Mouse (Mus musculus) CD4-positive, CD25-positive, alpha-beta regulatory T cell (primary cell): ENCODE data around the gene Gse1. TPM values are rescaled to one million over a fixed set of nuclear protein-coding genes. Genes with fewer than 3 reads are reported as not detected.

Experiments used
- polyA plus RNA-seq: library from polyadenylated mRNA; unstranded; fragments of 100-300 nt; shearing (Covaris generic); gene quantifications from one replicate; pipeline ENCODE4 v1.2.1, GENCODE M21; 2017

Gene Gse1
- polyA plus RNA-seq, result 19.5 TPM

DNA sequence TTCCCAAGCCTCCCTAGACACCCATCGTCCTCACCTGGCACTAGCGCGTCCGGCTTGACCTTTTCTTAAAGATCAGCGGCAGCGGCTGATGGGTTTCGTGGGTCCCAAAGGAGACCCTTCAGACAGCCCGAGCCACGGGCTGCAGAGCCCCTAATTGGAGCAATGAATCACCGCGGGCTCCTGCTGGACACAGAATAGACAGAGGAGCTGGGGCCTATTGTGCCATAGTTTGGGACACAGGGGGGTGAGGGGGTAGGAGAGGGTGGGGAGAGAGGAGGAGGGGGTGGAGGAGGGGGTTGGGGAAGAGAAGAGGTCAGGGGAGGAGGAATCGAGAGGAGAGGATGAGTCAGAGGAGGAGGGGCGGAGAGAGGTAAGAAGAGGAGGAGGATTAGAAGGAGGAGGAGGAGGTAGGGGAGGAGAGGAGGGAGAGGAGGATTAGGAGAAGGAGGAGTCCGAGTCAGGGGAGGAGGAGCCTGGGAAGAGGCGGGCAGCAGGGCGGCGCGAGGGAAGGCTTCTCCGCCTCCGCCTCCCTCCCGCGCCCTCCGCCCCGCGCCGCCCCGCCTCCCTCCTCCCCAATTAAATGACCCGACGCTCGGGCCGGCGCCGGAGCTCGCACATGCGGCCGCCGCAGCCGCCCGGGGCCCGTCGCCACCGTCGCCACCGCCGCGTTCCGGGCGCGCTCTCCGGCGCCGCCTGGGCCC lies at the start of gene Gse1:
Gene Gse1, plus strand, starts transcription at position 566 of the 701 bp plus-strand sequence.

GRCm38 (mm10) chr8:120588908-120589771 lies 360.9 kb downstream of the Gse1 start, which contains the start of gene Gins2:
Gene Gins2 (minus strand): TSS chr8:120589304.

Other genes with a start within 250 kb of the Gse1 start
- gene Crispld2, start 236.0 kb upstream of the Gse1 start, polyA plus RNA-seq, result 0.30 TPM
- 59.2 TPM for gene Zdhhc7, start 127.0 kb upstream of the Gse1 start, polyA plus RNA-seq
- gene 6430548M08Rik, start 114.3 kb upstream of the Gse1 start, polyA plus RNA-seq, result 0.66 TPM
- gene Fam92b, start 51.0 kb upstream of the Gse1 start, polyA plus RNA-seq, result not detected